Mouse (Mus musculus) testis, adult 2 months (tissue): ENCODE measurements around the gene Trp73. TPM values are rescaled to one million over a fixed set of nuclear protein-coding genes. Genes with fewer than 3 reads are reported as not detected.

Experiments
- H3K27ac ChIP-seq: fragments of 200-500 bp; 2 replicates; pipeline ENCODE4 v1.5.1; 2012; ENCODE audit warnings: low read depth, low read length; ENCODE audit not compliant: control insufficient read depth, insufficient read depth
- H3K27me3 ChIP-seq: fragments of 200-500 bp; 2 replicates; pipeline ENCODE4 v1.6.1; 2012; ENCODE audit warnings: mild to moderate bottlenecking, low read length, moderate library complexity; ENCODE audit not compliant: control insufficient read depth, insufficient read depth
- H3K36me3 ChIP-seq: fragments of 200-500 bp; 2 replicates; pipeline ENCODE4 v1.6.1; 2012; ENCODE audit warnings: mild to moderate bottlenecking, low read length; ENCODE audit not compliant: control insufficient read depth, insufficient read depth
- H3K4me1 ChIP-seq: fragments of 200-500 bp; 2 replicates; pipeline ENCODE4 v1.6.1; 2012; ENCODE audit warnings: low read length; ENCODE audit not compliant: control insufficient read depth, insufficient read depth
- H3K4me3 ChIP-seq: fragments of 200-500 bp; 2 replicates; pipeline ENCODE4 v1.5.1; 2012; ENCODE audit warnings: low read depth, mild to moderate bottlenecking, low read length, moderate library complexity, mixed read lengths; ENCODE audit not compliant: control insufficient read depth
- CTCF ChIP-seq: fragments of 200-500 bp; IDR thresholded peaks from 2 replicates; pipeline ENCODE4 v1.5.1; 2012; ENCODE audit warnings: low read depth, mild to moderate bottlenecking, inconsistent platforms, low read length, moderate library complexity; ENCODE audit not compliant: control insufficient read depth, insufficient read depth, insufficient replicate concordance
- POLR2A ChIP-seq: fragments of 200-500 bp; IDR thresholded peaks from 2 replicates; pipeline ENCODE4 v1.6.1; 2012; ENCODE audit warnings: low read depth, mild to moderate bottlenecking, inconsistent platforms, low read length, moderate library complexity; ENCODE audit not compliant: control insufficient read depth
- polyA plus RNA-seq: library from polyadenylated mRNA; depleted of rRNA; stranded (reverse); fragments of >200 nt; gene quantifications from 2 replicates; pipeline ENCODE4 v1.2.3, GENCODE M21; 2012

The Trp73 gene
- polyA plus RNA-seq, 1 experiment: 0.17 TPM

DNA sequence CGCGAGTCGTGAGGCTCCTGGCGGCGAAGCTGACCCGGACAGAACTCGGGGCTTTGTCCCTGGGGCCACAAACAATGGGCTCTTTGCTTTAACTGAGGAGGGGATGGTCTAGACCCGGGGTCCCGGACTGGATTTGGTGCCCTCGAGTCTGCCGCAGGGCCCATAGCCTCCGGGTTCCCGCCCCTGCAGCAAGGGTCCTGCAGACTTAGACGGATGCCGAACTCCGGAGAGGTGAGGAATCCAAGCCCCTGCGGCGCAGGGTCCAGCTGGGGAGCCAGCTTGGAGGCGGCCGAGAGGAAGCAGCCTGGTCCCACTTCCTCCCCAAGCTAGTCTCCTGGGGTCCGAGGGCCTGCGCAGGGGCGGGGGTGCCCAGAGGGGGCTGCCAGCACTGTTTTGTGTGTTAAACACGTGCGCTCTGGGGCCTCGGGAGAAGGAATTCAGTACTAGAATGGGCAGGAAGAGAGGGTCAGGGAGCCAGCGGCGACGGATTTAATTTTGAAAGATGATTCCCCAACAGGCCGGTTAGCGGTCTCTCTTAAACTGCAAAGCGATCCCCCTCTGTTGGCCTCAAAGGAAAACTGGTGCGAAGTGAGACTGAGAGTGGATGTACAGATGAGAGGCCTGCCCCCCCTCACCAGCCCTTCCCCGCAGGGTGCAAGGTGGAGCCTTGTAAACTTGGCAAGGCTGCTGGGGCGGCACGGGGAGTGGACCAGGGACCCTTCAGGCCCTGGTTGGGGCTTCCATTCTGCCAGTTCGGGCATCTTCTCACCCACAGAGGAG lies 31.3 kb upstream of the Trp73 start:
- TF ChIP-seq CTCF: no peak
- TF ChIP-seq POLR2A: no peak
- no peaks in the 10 kb centered on the region for H3K36me3 ChIP-seq
- H3K4me1 ChIP-seq: peaks cover 11% of the 10 kb centered on the region
- peak overlapping the region; percentile 80 for H3K4me3 ChIP-seq
- no peak overlapping the region for H3K27ac ChIP-seq
- no peaks in the 10 kb centered on the region for H3K27me3 ChIP-seq

DNA sequence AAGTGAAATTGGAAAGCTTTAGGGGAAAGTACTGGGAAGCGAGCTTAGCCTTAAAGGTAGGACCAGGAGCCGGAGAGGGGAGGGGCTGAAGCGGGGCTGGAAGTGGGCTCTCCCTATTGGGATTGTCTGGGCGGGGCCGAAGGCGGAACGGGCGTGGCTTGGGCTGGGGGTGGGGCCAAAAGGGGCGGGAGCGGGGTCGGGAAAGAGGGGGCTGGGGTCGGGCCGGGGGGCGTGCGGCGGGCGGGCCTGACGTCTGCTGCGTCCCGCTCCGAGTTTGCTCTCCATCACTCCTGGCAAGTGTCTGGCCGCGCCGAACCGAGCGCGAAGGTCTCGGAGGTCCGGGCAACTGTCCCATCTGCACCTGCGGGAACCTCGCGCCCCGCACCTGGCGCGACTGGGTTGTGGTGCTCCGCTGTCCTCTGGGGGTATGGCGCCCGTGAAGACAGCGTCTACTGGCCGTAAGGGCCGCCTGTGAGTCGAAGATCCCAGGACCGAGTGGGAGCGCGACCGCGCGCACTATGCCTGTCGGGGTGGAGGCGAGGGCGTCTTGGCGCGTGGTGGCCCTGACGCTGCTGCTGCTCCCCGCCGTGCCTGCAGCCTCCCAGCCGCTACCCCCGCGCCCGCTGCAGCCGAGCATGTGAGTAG lies 30.6 kb upstream of the Trp73 start, which contains the start of gene Megf6:
Gene Megf6 (plus strand): TSS at position 225 of the 645 bp plus-strand sequence.
- H3K27ac ChIP-seq: no peak within 1 kb of the TSS
- H3K27me3 ChIP-seq: no peaks in the 10 kb centered on the region
- H3K4me1 ChIP-seq: peaks cover 11% of the 10 kb centered on the region

DNA sequence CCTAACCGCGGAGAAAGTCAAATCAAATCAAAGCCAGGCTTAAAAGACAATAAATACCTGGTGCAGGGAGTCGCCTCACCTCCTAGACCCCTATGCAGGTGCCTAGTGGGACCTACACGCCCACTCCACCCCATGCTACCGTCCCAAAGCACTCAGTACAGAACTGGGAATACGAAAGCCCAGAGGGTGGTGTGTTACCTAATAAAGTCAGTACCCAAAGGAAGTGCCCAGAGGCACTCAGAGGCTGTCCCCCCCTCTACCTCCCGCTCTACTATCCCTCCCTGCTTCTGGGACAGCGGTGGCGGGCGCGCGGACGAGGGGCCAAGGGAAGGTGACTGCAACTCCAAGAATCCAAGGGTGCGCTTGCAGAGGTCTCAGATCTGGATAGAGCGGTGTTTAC lies 30.0 kb upstream of the Trp73 start:
- TF ChIP-seq CTCF: no peak
- TF ChIP-seq POLR2A: no peak
- peaks cover 11% of the 10 kb centered on the region for H3K4me1 ChIP-seq
- no peaks in the 10 kb centered on the region for H3K36me3 ChIP-seq
- peak overlapping the region; percentile 62 for H3K4me3 ChIP-seq
- H3K27ac ChIP-seq: no peak overlapping the region
- no peaks in the 10 kb centered on the region for H3K27me3 ChIP-seq

More for the DNA sequence above, 30.6 kb upstream of the Trp73 start, which contains the start of gene Megf6:
- Histone ChIP-seq H3K4me3 (peak within 1 kb of the TSS; percentile 80), H3K36me3 (no peaks in the 10 kb centered on the region)
- TF ChIP-seq CTCF (no peak), POLR2A (no peak)

GRCm38 (mm10) chr4:154167053-154167452 lies 27.0 kb upstream of the Trp73 start:
- Histone ChIP-seq H3K4me3 (no peak overlapping the region), H3K4me1 (peaks cover 11% of the 10 kb centered on the region), H3K36me3 (no peaks in the 10 kb centered on the region), H3K27ac (no peak overlapping the region), H3K27me3 (no peaks in the 10 kb centered on the region)
- peak; percentile 68; the same call in 1 of the 2 replicates for TF ChIP-seq CTCF
- no peak for TF ChIP-seq POLR2A

- no peak overlapping the region for H3K27ac ChIP-seq
- no peak overlapping the region for H3K4me3 ChIP-seq
- TF ChIP-seq CTCF: peak; percentile 79; the same call in 1 of the 2 replicates
- TF ChIP-seq POLR2A: no peak
- H3K4me1 ChIP-seq: peaks cover 11% of the 10 kb centered on the region
- no peaks in the 10 kb centered on the region for H3K36me3 ChIP-seq
- H3K27me3 ChIP-seq: no peaks in the 10 kb centered on the region
These were observed 23.3 kb upstream of the Trp73 start for GRCm38 (mm10) chr4:154163296-154163695.

GRCm38 (mm10) chr4:154160538-154161390 lies 20.8 kb upstream of the Trp73 start, which contains the start of gene Tprgl:
Tprgl (minus strand) TSS chr4:154160666.
- no peaks in the 10 kb centered on the region for H3K27me3 ChIP-seq
- H3K36me3 ChIP-seq: peaks cover 2% of the 10 kb centered on the region
- H3K27ac ChIP-seq: peak within 1 kb of the TSS; percentile 92
- peaks cover 11% of the 10 kb centered on the region for H3K4me1 ChIP-seq
- H3K4me3 ChIP-seq: peak within 1 kb of the TSS; percentile 95
- peak; percentile 71; the same call in 1 of the 2 replicates for TF ChIP-seq POLR2A
- no peak; the same call in 1 of the 2 replicates for TF ChIP-seq CTCF

- H3K4me3 ChIP-seq: peak overlapping the region; percentile 95
- peak overlapping the region; percentile 92 for H3K27ac ChIP-seq
- H3K27me3 ChIP-seq: no peaks in the 10 kb centered on the region
- peaks cover 11% of the 10 kb centered on the region for H3K4me1 ChIP-seq
- peaks cover 2% of the 10 kb centered on the region for H3K36me3 ChIP-seq
- TF ChIP-seq CTCF: no peak
These were observed 20.0 kb upstream of the Trp73 start for GRCm38 (mm10) chr4:154159961-154160537.
